Comparison of ENCODE assay signal across 20 mouse cellular contexts in genomic region chr17:59955300-59956057, GRCm38 (mm10).
DNase-seq lines count a peak whose midpoint lies in the region; ATAC-seq and TF ChIP-seq lines count a peak whose summit lies in the region.
"Had no signal": no experiment of that assay in that cellular context is flagged by ENCODE, and none has a peak within 500 bp of the region (broad histone marks: within the 10 kb centered on the region; RNA-seq: fewer than 3 reads in every experiment).

No protein-coding gene starts in this region.

- no peaks in the 10 kb centered on the region for H3K36me3 ChIP-seq in hindbrain, embryonic 11.5 days (ENCODE audit: control insufficient read depth, insufficient read depth, low read length)
- no peaks in the 10 kb centered on the region for H3K36me3 ChIP-seq in hindbrain, embryonic 16.5 days (ENCODE audit: control insufficient read depth, insufficient read depth, low read length)
- no peaks in the 10 kb centered on the region for H3K36me3 ChIP-seq in forebrain, postnatal 0 days (ENCODE audit: insufficient read depth)
- H3K36me3 ChIP-seq in midbrain, embryonic 16.5 days (ENCODE audit: control insufficient read depth, insufficient read depth, low read length), result no peaks in the 10 kb centered on the region
- H3K36me3 ChIP-seq: embryonic facial prominence, embryonic 12.5 days; heart, embryonic 15.5 days; limb, embryonic 15.5 days had no signal

- H3K4me3 ChIP-seq in hindbrain, embryonic 11.5 days (ENCODE audit: low read depth, low read length), result no peak overlapping the region
- H3K4me3 ChIP-seq in hindbrain, embryonic 16.5 days (ENCODE audit: low read length), result no peak overlapping the region
- H3K4me3 ChIP-seq in forebrain, postnatal 0 days (ENCODE audit: low read depth, low read length), result no peak overlapping the region
- H3K4me3 ChIP-seq in midbrain, embryonic 16.5 days (ENCODE audit: low read depth, low read length), result no peak overlapping the region
- H3K4me3 ChIP-seq: embryonic facial prominence, embryonic 12.5 days; heart, embryonic 15.5 days; limb, embryonic 15.5 days had no signal

- TF ChIP-seq CTCF in brain, embryonic 14.5 days (IDR thresholded peaks at IDR 0.05; ENCODE audit: borderline replicate concordance, extremely low read depth, insufficient read depth, insufficient read length), result no peak
- TF ChIP-seq CTCF in forebrain, postnatal 0 days (IDR thresholded peaks at IDR 0.05; ENCODE audit: low read depth), result no peak

- 67% methylated on average over 4 of the region's 4 CpGs for WGBS in hindbrain, embryonic 11.5 days
- 52% methylated on average over 4 of the region's 4 CpGs for WGBS in hindbrain, embryonic 16.5 days
- WGBS in forebrain, postnatal 0 days, result 34% methylated on average over 4 of the region's 4 CpGs
- WGBS in midbrain, embryonic 16.5 days, result 29% methylated on average over 4 of the region's 4 CpGs

- no peaks in the 10 kb centered on the region for H3K27me3 ChIP-seq in hindbrain, embryonic 11.5 days (ENCODE audit: control insufficient read depth, insufficient read depth, low read length)
- no peaks in the 10 kb centered on the region for H3K27me3 ChIP-seq in hindbrain, embryonic 16.5 days (replicated peaks; ENCODE audit: control insufficient read depth, insufficient read depth, low read length)
- H3K27me3 ChIP-seq in forebrain, postnatal 0 days (ENCODE audit: insufficient read depth, low read length), result no peaks in the 10 kb centered on the region
- no peaks in the 10 kb centered on the region for H3K27me3 ChIP-seq in midbrain, embryonic 16.5 days (ENCODE audit: control insufficient read depth, insufficient read depth, low read depth, low read length)
- H3K27me3 ChIP-seq: embryonic facial prominence, embryonic 12.5 days; heart, embryonic 15.5 days; limb, embryonic 15.5 days had no signal

- no peak for DNase-seq in hindbrain, embryonic 11.5 days (ENCODE audit: low spot score)
- DNase-seq in brain, embryonic 14.5 days (ENCODE audit: low read depth), result peak; percentile 90
- peak; percentile 57 for DNase-seq in forebrain, postnatal 0 days
- no peak for DNase-seq in right cerebral cortex, postnatal 36 days (ENCODE audit: low spot score in 2 of 2)
- DNase-seq in cerebellum, postnatal 25 days, result no peak
- DNase-seq: adrenal gland, postnatal 36 days; cerebellum, adult 18-20 months; cerebellum, postnatal 14 days; heart, postnatal 36 days; kidney, adult 18-20 months; left cerebral cortex, postnatal 4 days; right cerebral cortex, postnatal 14 days; spleen, adult 18-20 months had no signal

- no peaks in the 10 kb centered on the region for H3K4me1 ChIP-seq in hindbrain, embryonic 11.5 days (replicated peaks; ENCODE audit: control insufficient read depth, insufficient read depth, low read length)
- no peaks in the 10 kb centered on the region for H3K4me1 ChIP-seq in hindbrain, embryonic 16.5 days (ENCODE audit: control insufficient read depth, insufficient read depth, low read depth, low read length)
- no peaks in the 10 kb centered on the region for H3K4me1 ChIP-seq in forebrain, postnatal 0 days (ENCODE audit: insufficient read depth)
- no peaks in the 10 kb centered on the region for H3K4me1 ChIP-seq in midbrain, embryonic 16.5 days (ENCODE audit: control insufficient read depth, insufficient read depth, low read length)
- H3K4me1 ChIP-seq: embryonic facial prominence, embryonic 12.5 days; heart, embryonic 15.5 days; limb, embryonic 15.5 days had no signal

- no peaks in the 10 kb centered on the region for H3K9me3 ChIP-seq in hindbrain, embryonic 11.5 days (ENCODE audit: control insufficient read depth, low read length)
- no peaks in the 10 kb centered on the region for H3K9me3 ChIP-seq in hindbrain, embryonic 16.5 days (ENCODE audit: control insufficient read depth, low read length)
- H3K9me3 ChIP-seq in forebrain, postnatal 0 days (ENCODE audit: low read length), result no peaks in the 10 kb centered on the region
- no peaks in the 10 kb centered on the region for H3K9me3 ChIP-seq in midbrain, embryonic 16.5 days (replicated peaks; ENCODE audit: control insufficient read depth, low read length, poor library complexity, severe bottlenecking)
- H3K9me3 ChIP-seq: embryonic facial prominence, embryonic 12.5 days; heart, embryonic 15.5 days; limb, embryonic 15.5 days had no signal

- H3K9ac ChIP-seq in hindbrain, embryonic 11.5 days (ENCODE audit: low read depth, low read length), result no peak overlapping the region
- H3K9ac ChIP-seq in hindbrain, embryonic 16.5 days (ENCODE audit: low read depth, low read length), result no peak overlapping the region
- no peak overlapping the region for H3K9ac ChIP-seq in forebrain, postnatal 0 days
- H3K9ac ChIP-seq in midbrain, embryonic 16.5 days (ENCODE audit: low read depth, low read length), result no peak overlapping the region
- H3K9ac ChIP-seq: embryonic facial prominence, embryonic 12.5 days; heart, embryonic 15.5 days; limb, embryonic 15.5 days; liver, embryonic 14.5 days had no signal

- no peak for TF ChIP-seq POLR2A in brain, embryonic 14.5 days (IDR thresholded peaks at IDR 0.05; ENCODE audit: borderline replicate concordance, extremely low read depth, insufficient read depth, insufficient read length, poor library complexity, severe bottlenecking)

- peak; percentile 68; the same call in 1 of the 2 replicates for ATAC-seq in hindbrain, embryonic 11.5 days (ENCODE audit: low FRiP score)
- ATAC-seq in hindbrain, embryonic 16.5 days, result no peak
- peak; percentile 82 for ATAC-seq in forebrain, postnatal 0 days
- ATAC-seq in midbrain, embryonic 16.5 days, result 0 out of 2 replicates have a peak, but pooled peaks have one; percentile 51
- ATAC-seq: inflammation-experienced regulatory T-cells, adult 6 months had no signal

- H3K27ac ChIP-seq in hindbrain, embryonic 11.5 days (ENCODE audit: low read depth, low read length), result no peak overlapping the region
- no peak overlapping the region for H3K27ac ChIP-seq in hindbrain, embryonic 16.5 days (ENCODE audit: low read depth, low read length)
- H3K27ac ChIP-seq in forebrain, postnatal 0 days (ENCODE audit: low read depth, low read length), result no peak overlapping the region
- H3K27ac ChIP-seq in midbrain, embryonic 16.5 days (ENCODE audit: low read length), result no peak overlapping the region
- H3K27ac ChIP-seq: embryonic facial prominence, embryonic 12.5 days; heart, embryonic 15.5 days; limb, embryonic 15.5 days; liver, embryonic 14.5 days had no signal

- no peak overlapping the region for H3K4me2 ChIP-seq in hindbrain, embryonic 11.5 days (replicated peaks; ENCODE audit: low read depth, low read length)
- H3K4me2 ChIP-seq in hindbrain, embryonic 16.5 days (ENCODE audit: low read length), result no peak overlapping the region
- H3K4me2 ChIP-seq in forebrain, postnatal 0 days (ENCODE audit: low read depth), result no peak overlapping the region
- no peak overlapping the region for H3K4me2 ChIP-seq in midbrain, embryonic 16.5 days (ENCODE audit: low read length)
- H3K4me2 ChIP-seq: embryonic facial prominence, embryonic 12.5 days; heart, embryonic 15.5 days; limb, embryonic 15.5 days had no signal

Comparison
In these comparisons a context has a peak if more than half of its experiments do, and no peak if none do; other contexts are left out.
1. DNase-seq: peak in brain, embryonic 14.5 days (single experiment) and forebrain, postnatal 0 days (single experiment); none in hindbrain, embryonic 11.5 days (single experiment), right cerebral cortex, postnatal 36 days (0 of 2) and cerebellum, postnatal 25 days (0 of 2).